Mouse (Mus musculus): ENCODE data around the gene Npb.

DNA sequence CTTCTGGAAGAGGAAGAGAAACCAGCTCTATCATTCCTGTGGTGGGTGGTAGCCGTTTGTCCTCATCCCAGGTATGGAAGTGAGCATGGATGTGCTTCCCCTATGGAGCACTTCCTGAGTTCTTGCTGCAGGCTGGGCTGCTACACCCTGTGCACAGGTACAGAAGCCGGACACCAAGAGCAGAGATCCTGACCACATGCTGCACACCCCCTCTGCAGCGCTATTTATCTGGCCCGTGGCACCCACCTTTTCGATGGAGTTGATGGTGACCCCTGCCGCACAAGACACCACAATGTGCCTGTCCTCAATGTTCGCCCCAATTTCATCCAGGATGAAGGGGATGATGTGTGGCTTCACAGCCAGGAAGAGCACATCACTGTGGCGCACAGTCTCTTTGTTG is 33.6 kb downstream of the Npb start:
- no peak for TF ChIP-seq CTCF (IDR thresholded peaks at IDR 0.05; ENCODE audit: low read depth)
- no peak for TF ChIP-seq EP300 (IDR thresholded peaks at IDR 0.05; ENCODE audit: low read depth)

Measured in liver, embryonic 14.5 days (tissue).